Mouse (Mus musculus): ENCODE data around the gene Irs2.

DNA sequence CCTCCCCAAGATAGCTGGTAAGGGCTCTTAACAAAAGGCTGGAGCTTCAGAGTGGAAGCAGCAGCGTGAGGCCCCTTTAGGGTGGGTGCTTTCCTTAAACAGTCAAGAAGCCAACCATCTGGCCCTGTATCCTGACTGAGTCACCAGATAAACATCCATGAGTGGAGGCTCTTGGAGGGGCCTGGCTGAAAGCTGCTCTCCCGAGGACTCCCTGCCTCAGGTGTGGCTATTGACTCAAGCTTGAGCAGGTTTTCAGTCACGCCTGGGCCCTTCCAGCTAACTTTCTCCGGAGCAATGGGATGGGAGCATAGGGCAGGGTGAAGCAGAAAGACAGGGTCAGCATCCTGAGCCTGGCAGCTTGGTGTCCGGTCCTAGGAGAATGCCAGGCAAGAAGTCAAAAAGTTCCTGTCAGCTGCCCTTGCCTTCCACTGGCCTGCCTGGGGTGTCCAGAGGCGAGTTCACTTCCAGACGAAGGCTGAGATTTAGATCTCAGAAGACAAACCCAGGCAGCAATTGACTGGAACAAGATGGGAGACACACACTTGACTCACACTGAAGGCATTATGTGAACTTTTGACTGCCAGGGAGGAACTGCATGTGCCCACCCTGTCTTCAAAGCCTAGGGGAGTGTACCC is 30.4 kb downstream of the Irs2 start:
- TF ChIP-seq POLR2A (IDR thresholded peaks at IDR 0.05; ENCODE audit: borderline replicate concordance, extremely low read depth, low read depth, low read length) (no peak), CTCF (IDR thresholded peaks at IDR 0.05; ENCODE audit: insufficient read depth, low read length) (no peak)
